Mouse (Mus musculus) embryonic facial prominence, embryonic 15.5 days (tissue): ENCODE measurements at regions not wholly inside any gene's neighbourhood (a gene's known extent, or its start where the extent isn't known, plus 50 kb on each side); places are given as distances from the start of the nearest gene placed in this dataset.

Experiments
- ATAC-seq: fragments of 200-750 bp; cut with Nextera tagmentation; 2 replicates; pipeline ENCODE4 v1.8.0; 2017; ENCODE audit warnings: low read depth, moderate TSS enrichment; ENCODE audit not compliant: insufficient number of reproducible peaks, low FRiP score, low TSS enrichment
- H3K27ac ChIP-seq: fragments of 300-500 bp; sonication (generic); replicated peaks from 2 replicates; pipeline ENCODE4 v1.5.1; 2015; ENCODE audit warnings: mild to moderate bottlenecking, inconsistent platforms
- H3K27me3 ChIP-seq: fragments of 300-500 bp; sonication (generic); 2 replicates; pipeline ENCODE4 v1.6.1; 2015; ENCODE audit warnings: inconsistent platforms
- H3K36me3 ChIP-seq: fragments of 300-500 bp; sonication (generic); 2 replicates; pipeline ENCODE4 v1.6.1; 2015; ENCODE audit warnings: mild to moderate bottlenecking, inconsistent platforms
- H3K4me1 ChIP-seq: fragments of 300-500 bp; sonication (generic); 2 replicates; pipeline ENCODE4 v1.6.1; 2015; ENCODE audit warnings: inconsistent platforms
- H3K4me2 ChIP-seq: fragments of 300-500 bp; sonication (generic); replicated peaks from 2 replicates; pipeline ENCODE4 v1.6.1; 2015; ENCODE audit warnings: mild to moderate bottlenecking, inconsistent platforms
- H3K4me3 ChIP-seq: fragments of 300-500 bp; sonication (generic); replicated peaks from 2 replicates; pipeline ENCODE4 v1.5.1; 2015; ENCODE audit warnings: mild to moderate bottlenecking, inconsistent platforms
- H3K9ac ChIP-seq: fragments of 300-500 bp; sonication (generic); 2 replicates; pipeline ENCODE4 v1.6.1; 2015; ENCODE audit warnings: inconsistent platforms
- H3K9me3 ChIP-seq: fragments of 300-500 bp; sonication (generic); replicated peaks from 2 replicates; pipeline ENCODE4 v1.6.1; 2016; ENCODE audit warnings: inconsistent platforms
- WGBS: fragments of 180-500 bp; shearing (Covaris S2); methylation state at CpG from one replicate; pipeline ENCODE4 v1.1.7; 2015; 5-methylcytosine and 5-hydroxymethylcytosine counted together

DNA sequence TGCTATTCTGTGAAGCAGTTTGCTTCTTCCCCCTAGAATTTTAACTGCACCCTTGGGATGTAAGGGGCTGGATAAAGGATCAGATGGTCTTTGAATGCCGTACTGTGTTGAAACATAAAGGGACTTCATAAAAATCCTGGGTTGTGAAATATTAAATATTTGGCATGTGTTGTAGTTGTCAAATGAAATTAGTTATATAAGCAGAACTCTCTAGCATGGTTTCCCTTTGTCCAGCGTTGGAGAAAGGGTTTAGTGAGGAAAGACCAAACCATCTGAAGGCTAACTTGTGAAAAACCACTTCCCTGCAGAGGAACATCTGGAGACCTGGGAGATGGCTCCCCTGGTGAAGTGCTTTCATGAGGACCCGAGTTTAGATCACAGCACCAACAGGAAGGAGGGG is 319.6 kb downstream of the Slc30a10 start:
- peaks cover 8% of the 10 kb centered on the region for H3K4me1 ChIP-seq
- no peaks in the 10 kb centered on the region for H3K27me3 ChIP-seq
- no peaks in the 10 kb centered on the region for H3K9me3 ChIP-seq
- WGBS: 40% methylated on average over 3 of the region's 3 CpGs
- no peak overlapping the region for H3K9ac ChIP-seq
- no peak overlapping the region for H3K4me2 ChIP-seq
- no peak for ATAC-seq
- H3K4me3 ChIP-seq: no peak overlapping the region
- H3K27ac ChIP-seq: 0 out of 2 replicates have a peak overlapping the region, but pooled peaks have one; percentile 17
- H3K36me3 ChIP-seq: no peaks in the 10 kb centered on the region

DNA sequence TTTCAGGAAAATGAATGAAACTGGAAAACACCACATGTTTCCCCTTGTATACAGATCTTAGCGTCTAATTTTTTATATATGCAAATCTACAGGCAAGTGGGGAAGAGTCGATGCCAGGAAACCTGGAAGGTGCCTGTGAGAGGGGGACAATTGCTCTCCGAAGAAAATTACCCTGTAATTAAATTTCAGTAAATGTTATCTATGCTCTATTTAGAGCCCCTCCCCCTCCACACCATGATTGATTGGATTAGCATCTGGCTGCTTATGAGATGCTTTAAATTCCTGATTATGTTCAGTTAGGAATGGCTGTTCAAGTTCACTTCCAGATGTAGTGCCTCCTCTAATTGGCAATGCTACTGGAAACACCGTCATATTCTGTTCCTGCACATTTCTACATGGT is 325.0 kb downstream of the Slc30a10 start:
- Histone ChIP-seq H3K4me3 (no peak overlapping the region), H3K4me1 (peaks cover 12% of the 10 kb centered on the region; the same call in 1 of the 2 replicates), H3K36me3 (no peaks in the 10 kb centered on the region), H3K9me3 (no peaks in the 10 kb centered on the region), H3K27ac (no peak overlapping the region), H3K4me2 (no peak overlapping the region), H3K27me3 (no peaks in the 10 kb centered on the region), H3K9ac (no peak overlapping the region)
- WGBS: 29% methylated on average over 4 of the region's 4 CpGs
- ATAC-seq: no peak

DNA sequence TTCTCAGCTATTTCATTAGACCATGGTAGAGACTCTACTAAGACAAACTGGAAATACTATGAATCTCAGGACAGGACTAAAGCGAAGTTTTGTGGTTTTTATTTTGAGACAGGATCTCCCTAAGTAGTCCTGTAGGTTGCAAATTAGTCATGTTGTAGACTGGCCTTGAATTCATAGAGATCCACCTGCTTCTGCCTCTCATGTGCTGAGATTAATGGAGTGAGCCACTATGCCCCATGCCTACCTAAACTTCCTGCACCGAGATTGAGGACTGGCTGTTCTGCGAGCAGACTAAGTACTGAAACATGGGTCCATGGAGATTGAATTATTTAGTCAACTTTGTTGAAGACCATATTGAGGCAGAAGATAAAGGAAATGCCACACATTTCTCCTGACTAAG is 315.0 kb downstream of the Lyplal1 start:
- H3K9ac ChIP-seq: no peak overlapping the region
- no peaks in the 10 kb centered on the region for H3K9me3 ChIP-seq
- H3K4me3 ChIP-seq: no peak overlapping the region
- H3K36me3 ChIP-seq: no peaks in the 10 kb centered on the region
- 79% methylated on average over 3 of the region's 3 CpGs for WGBS
- H3K4me1 ChIP-seq: peaks cover 4% of the 10 kb centered on the region; the same call in 1 of the 2 replicates
- H3K27me3 ChIP-seq: no peaks in the 10 kb centered on the region
- ATAC-seq: no peak
- no peak overlapping the region for H3K4me2 ChIP-seq
- H3K27ac ChIP-seq: no peak overlapping the region

DNA sequence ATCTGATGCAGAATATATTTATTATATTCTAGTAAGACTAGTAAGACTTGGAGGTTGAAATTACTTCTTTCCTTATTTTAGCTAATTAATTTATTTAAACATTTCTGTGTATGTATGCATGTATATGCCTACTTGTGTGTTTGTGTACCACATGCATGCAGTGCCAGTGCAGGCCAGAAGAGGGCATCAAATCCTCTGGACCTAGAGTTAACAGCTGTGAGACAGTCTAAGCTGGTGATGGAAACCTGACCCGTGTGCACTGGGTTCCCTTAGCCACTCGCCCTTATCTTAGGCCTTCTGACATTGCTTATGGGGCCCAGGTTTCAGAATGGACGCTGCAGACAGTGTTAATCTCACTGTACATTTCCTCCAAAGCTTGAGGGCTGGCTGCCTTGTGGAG is 302.2 kb downstream of the Lyplal1 start:
- Histone ChIP-seq H3K27ac (no peak overlapping the region), H3K4me1 (no peaks in the 10 kb centered on the region), H3K4me2 (no peak overlapping the region), H3K36me3 (no peaks in the 10 kb centered on the region), H3K9ac (no peak overlapping the region), H3K9me3 (no peaks in the 10 kb centered on the region), H3K27me3 (no peaks in the 10 kb centered on the region), H3K4me3 (no peak overlapping the region)
- whole genome bisulfite sequencing: 90% methylated on average over 3 of the region's 3 CpGs
- no peak for ATAC-seq

DNA sequence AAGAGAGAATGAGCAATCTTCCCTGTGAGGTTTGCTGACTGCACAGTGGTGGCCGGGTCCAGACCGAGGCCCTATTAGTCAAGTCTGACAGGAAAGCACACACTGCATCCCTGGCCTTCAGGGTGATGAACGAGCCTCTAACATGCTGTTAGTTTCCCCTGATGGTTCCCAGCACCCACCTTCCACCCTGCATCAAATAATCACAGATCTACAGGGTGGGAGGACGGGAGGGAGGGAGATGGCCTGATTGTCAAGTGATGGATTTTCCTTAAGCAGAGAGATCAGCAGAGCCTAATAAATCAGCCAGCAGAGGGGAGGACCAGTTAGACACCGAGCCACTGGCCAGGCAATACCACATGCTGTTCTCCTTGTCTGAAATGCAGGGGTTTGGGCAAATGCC is 298.1 kb downstream of the Lyplal1 start:
- H3K27ac ChIP-seq: no peak overlapping the region; the same call in 1 of the 2 replicates
- H3K36me3 ChIP-seq: no peaks in the 10 kb centered on the region
- no peak for ATAC-seq
- H3K4me3 ChIP-seq: no peak overlapping the region
- no peak overlapping the region for H3K9ac ChIP-seq
- no peaks in the 10 kb centered on the region for H3K9me3 ChIP-seq
- no peak overlapping the region for H3K4me2 ChIP-seq
- 56% methylated on average over 5 of the region's 5 CpGs for WGBS
- H3K27me3 ChIP-seq: no peaks in the 10 kb centered on the region
- H3K4me1 ChIP-seq: no peaks in the 10 kb centered on the region

DNA sequence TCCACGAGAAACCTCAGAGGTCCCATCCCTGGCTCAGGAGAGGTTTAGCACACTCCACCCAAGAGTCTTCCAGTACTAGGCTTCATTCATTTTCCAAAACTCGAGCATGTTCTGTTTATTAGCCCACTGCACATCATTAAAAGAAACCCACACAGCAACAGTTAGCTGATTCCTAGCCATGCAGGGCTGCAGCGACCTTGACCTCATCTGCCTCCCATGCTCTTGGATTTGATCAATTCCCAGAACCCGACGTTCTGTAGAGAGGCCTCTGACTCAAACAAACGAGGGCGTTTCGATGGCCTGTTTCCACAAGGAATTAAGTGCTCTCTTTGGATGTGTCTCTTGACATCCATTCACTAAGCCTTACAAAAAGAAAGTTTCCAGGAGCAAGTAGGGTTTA is 294.9 kb downstream of the Lyplal1 start:
- Histone ChIP-seq H3K27me3 (no peaks in the 10 kb centered on the region), H3K4me2 (no peak overlapping the region), H3K4me3 (no peak overlapping the region), H3K9me3 (no peaks in the 10 kb centered on the region), H3K4me1 (no peaks in the 10 kb centered on the region), H3K9ac (no peak overlapping the region), H3K27ac (no peak overlapping the region), H3K36me3 (no peaks in the 10 kb centered on the region)
- no peak for ATAC-seq
- 71% methylated on average over 8 of the region's 8 CpGs for WGBS

DNA sequence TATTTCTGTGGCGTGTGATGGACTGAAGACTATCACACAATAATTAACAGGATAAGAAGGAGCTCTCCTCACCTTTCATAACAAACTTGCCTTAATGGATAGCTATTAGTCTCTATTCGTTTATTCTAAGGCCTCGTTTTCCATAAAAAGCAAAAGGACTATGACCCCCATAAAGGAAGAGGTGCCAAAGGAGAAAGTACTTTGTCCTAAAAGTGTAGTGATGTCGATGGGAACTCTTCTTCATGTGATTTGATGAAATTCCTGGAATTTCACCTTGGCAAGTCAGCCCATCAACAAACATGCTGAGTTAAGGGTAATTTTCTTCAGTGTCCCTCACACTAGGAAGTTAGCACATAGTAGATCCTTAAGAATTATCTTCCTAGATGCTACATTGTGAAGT is 293.9 kb downstream of the Lyplal1 start:
- no peak overlapping the region for H3K4me2 ChIP-seq
- H3K27me3 ChIP-seq: no peaks in the 10 kb centered on the region
- no peak for ATAC-seq
- H3K27ac ChIP-seq: no peak overlapping the region
- H3K36me3 ChIP-seq: no peaks in the 10 kb centered on the region
- H3K4me3 ChIP-seq: no peak overlapping the region
- H3K4me1 ChIP-seq: no peaks in the 10 kb centered on the region
- no peak overlapping the region for H3K9ac ChIP-seq
- H3K9me3 ChIP-seq: no peaks in the 10 kb centered on the region
- WGBS: 89% methylated on average over 4 of the region's 4 CpGs

DNA sequence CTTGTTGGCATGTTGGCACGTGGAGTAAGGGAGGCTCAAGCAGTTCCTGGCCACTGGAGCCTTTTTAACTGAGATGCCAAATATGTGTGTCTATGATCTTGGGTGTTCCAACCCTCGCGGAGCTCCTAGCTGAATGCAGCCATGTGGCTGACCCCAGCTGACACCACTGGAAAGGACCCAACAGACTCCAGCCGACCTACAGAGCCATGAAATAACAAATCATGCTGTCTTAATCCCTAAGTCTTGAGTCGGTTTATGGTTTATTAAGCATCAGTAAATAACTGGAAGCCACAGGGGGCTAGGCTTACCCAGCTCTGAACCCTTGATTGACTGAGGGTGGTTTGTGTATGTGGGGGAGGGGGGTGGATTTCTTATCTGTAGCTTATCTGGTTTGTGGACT is 293.2 kb downstream of the Lyplal1 start:
- Histone ChIP-seq H3K27me3 (no peaks in the 10 kb centered on the region), H3K4me1 (no peaks in the 10 kb centered on the region), H3K36me3 (no peaks in the 10 kb centered on the region), H3K27ac (no peak overlapping the region), H3K4me2 (no peak overlapping the region), H3K4me3 (no peak overlapping the region), H3K9ac (no peak overlapping the region), H3K9me3 (no peaks in the 10 kb centered on the region)
- 52% methylated on average over 5 of the region's 5 CpGs for WGBS
- no peak for ATAC-seq

DNA sequence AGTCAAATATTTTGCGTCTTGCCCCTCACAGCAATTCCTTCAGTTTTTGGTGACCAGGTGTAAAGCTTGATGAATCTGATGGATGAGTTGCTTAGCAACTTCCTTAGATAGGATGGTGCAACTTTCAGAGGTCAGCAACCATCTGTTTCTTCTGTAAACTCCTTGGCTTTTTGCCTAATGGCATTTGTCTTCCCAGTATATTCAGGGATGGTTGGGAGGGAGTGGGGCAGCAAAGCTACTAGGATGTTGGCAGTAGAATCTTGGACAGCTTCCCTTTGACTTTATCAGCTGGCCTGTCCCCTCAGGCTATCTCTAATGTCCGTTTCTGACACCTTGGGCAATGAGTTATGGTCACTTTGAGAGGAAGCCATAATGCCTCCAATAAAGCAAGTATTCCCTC is 289.1 kb downstream of the Lyplal1 start:
- no peaks in the 10 kb centered on the region for H3K36me3 ChIP-seq
- H3K4me2 ChIP-seq: no peak overlapping the region
- H3K4me1 ChIP-seq: no peaks in the 10 kb centered on the region
- no peak overlapping the region for H3K4me3 ChIP-seq
- H3K27me3 ChIP-seq: no peaks in the 10 kb centered on the region
- 74% methylated on average over 2 of the region's 2 CpGs for WGBS
- no peak overlapping the region for H3K9ac ChIP-seq
- no peak for ATAC-seq
- no peaks in the 10 kb centered on the region for H3K9me3 ChIP-seq
- H3K27ac ChIP-seq: no peak overlapping the region

DNA sequence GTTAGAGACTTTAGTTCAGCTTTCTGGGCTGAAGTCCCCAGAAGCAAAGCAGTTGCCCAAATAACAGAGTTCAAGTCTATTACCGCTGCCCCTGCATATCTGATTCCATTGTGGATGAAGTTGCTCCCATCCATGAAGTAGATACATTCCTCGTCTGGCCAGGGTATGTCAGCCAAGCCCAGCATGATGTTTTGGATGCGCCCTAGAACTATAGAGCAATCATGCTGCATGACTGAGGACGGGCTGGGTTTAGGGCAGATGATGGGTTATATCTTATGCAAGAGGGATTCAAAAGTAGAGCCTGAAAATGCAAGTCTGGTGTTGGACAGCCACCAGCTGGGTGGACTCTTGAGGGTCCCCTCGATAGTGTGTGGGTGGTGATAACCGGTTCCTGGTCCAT is 288.6 kb downstream of the Lyplal1 start:
- H3K27me3 ChIP-seq: no peaks in the 10 kb centered on the region
- WGBS: 93% methylated on average over 6 of the region's 6 CpGs
- H3K4me1 ChIP-seq: no peaks in the 10 kb centered on the region
- no peak for ATAC-seq
- no peaks in the 10 kb centered on the region for H3K9me3 ChIP-seq
- no peak overlapping the region for H3K27ac ChIP-seq
- H3K4me3 ChIP-seq: no peak overlapping the region
- H3K9ac ChIP-seq: no peak overlapping the region
- H3K4me2 ChIP-seq: no peak overlapping the region
- H3K36me3 ChIP-seq: no peaks in the 10 kb centered on the region

DNA sequence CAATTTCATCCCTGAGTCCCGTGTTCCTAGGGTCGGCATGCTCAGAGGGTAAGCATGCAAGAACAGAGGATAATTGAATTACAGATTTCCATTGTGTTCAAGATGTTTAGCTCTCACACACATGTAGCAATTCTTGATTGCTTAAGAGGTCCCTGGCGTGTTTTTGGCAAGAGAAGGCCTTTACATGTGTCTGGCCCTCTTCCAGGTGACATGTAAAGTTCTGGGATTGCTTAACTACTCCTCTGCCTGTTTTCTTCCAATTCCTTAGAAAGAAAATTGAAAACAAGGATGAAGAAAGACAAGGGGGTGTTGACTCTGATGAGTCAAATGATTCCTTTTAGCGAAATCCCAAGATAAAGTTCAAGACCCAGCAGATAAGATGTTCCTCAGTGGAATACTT is 285.1 kb downstream of the Lyplal1 start:
- H3K36me3 ChIP-seq: no peaks in the 10 kb centered on the region
- no peaks in the 10 kb centered on the region for H3K27me3 ChIP-seq
- H3K9ac ChIP-seq: no peak overlapping the region
- H3K4me3 ChIP-seq: no peak overlapping the region
- no peak overlapping the region for H3K4me2 ChIP-seq
- H3K9me3 ChIP-seq: no peaks in the 10 kb centered on the region
- peak overlapping the region; percentile 49 for H3K27ac ChIP-seq
- 51% methylated on average over 4 of the region's 4 CpGs for WGBS
- ATAC-seq: peak; percentile 39; the same call in 1 of the 2 replicates
- no peaks in the 10 kb centered on the region for H3K4me1 ChIP-seq

DNA sequence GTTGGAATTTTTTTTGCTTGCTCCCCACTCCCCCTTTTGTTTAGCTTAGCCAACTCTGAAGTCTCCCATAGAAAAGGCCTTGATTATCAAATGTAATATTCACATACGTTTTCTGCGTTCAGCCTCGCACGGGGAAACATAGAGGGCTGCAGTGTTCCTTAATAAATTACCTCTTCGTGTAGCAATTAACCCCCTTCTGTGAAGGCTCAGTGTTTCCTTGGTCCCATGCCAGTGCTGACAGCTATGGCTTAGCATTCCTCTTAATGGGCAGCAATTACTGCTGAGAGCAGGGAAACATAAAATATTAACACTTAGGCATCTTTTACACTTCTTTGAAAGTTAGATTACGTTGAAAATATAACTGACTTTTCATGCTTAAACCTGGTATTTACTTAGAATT is 282.9 kb downstream of the Lyplal1 start:
- H3K36me3 ChIP-seq: no peaks in the 10 kb centered on the region
- no peaks in the 10 kb centered on the region for H3K9me3 ChIP-seq
- no peak overlapping the region for H3K4me3 ChIP-seq
- WGBS: 43% methylated on average over 6 of the region's 6 CpGs
- H3K9ac ChIP-seq: no peak overlapping the region
- H3K4me2 ChIP-seq: no peak overlapping the region
- no peak overlapping the region for H3K27ac ChIP-seq
- H3K27me3 ChIP-seq: no peaks in the 10 kb centered on the region
- ATAC-seq: no peak
- H3K4me1 ChIP-seq: no peaks in the 10 kb centered on the region
